Mouse (Mus musculus): ENCODE measurements around the gene Hat1. TPM values are rescaled to one million over a fixed set of nuclear protein-coding genes. Genes with fewer than 3 reads are reported as not detected.

Hat1 gene
- polyA plus RNA-seq, 1 experiment = 83.0 TPM

DNA sequence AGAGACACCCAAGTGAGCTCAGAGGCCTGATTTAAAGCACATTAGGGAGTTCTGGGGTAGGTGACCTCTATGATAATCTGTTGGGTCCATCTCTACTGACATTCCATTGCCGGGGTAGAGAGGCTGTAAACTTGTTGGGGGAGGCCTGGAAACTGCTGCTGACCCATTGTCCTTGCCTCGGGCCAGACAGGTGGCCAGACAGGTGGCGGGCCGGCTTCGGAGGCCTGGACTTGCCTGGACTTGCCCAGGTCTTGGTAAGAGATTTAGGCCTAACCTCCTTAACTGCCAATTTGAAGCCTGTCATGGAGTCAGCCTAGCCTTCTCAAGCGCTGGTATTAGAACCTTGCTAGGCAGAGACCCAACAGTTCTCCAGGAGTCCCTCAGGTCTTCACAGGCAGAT, 992 bp upstream of the Hat1 start:
- H3K27ac ChIP-seq (ENCODE audit: control insufficient read depth, insufficient read depth, low read depth, low read length, poor library complexity) = no peak overlapping the region
- WGBS = 87% methylated on average over 6 of the region's 6 CpGs

DNA sequence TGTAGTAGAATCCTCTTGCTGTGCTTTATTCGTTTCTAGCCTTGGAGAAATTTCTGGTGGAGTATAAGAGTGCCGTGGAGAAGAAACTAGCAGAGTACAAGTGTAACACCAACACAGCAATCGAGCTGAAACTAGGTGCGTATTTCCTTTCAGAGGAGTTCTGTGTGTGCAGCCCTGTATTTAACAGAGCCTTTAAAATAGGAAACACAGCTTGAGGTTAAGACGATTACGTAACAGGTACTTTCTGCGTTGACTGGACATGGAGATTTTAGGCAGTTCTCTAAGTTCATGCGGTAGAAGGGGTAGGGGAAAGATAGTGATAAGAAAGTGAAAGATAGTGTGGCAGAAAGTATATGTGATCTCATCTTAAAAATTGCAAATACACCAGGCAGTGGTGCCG, 1.1 kb downstream of the Hat1 start:
- no peak for TF ChIP-seq POLR2A (IDR thresholded peaks at IDR 0.05; ENCODE audit: borderline replicate concordance, control insufficient read depth, low read depth, low read length)
- no peak for TF ChIP-seq CTCF (IDR thresholded peaks at IDR 0.05; ENCODE audit: control insufficient read depth, insufficient read depth, low read length)
- peak overlapping the region; percentile 49; the same call in 1 of the 2 replicates for H3K27ac ChIP-seq (ENCODE audit: control insufficient read depth, insufficient read depth, low read depth, low read length, poor library complexity)
- H3K4me1 ChIP-seq (ENCODE audit: control insufficient read depth, insufficient read depth, low read length) = no peaks in the 10 kb centered on the region; the same call in 1 of the 2 replicates
- H3K4me3 ChIP-seq (replicated peaks; ENCODE audit: control insufficient read depth, low read depth, low read length) = peak overlapping the region; percentile 78
- WGBS = 4% methylated on average over 9 of the region's 9 CpGs

More for the DNA sequence above, 992 bp upstream of the Hat1 start:
- Histone ChIP-seq H3K4me1 (ENCODE audit: control insufficient read depth, insufficient read depth, low read length) (no peaks in the 10 kb centered on the region; the same call in 1 of the 2 replicates), H3K4me3 (replicated peaks; ENCODE audit: control insufficient read depth, low read depth, low read length) (no peak overlapping the region)
- TF ChIP-seq CTCF (IDR thresholded peaks at IDR 0.05; ENCODE audit: control insufficient read depth, insufficient read depth, low read length) = no peak
- no peak for TF ChIP-seq POLR2A (IDR thresholded peaks at IDR 0.05; ENCODE audit: borderline replicate concordance, control insufficient read depth, low read depth, low read length)

DNA sequence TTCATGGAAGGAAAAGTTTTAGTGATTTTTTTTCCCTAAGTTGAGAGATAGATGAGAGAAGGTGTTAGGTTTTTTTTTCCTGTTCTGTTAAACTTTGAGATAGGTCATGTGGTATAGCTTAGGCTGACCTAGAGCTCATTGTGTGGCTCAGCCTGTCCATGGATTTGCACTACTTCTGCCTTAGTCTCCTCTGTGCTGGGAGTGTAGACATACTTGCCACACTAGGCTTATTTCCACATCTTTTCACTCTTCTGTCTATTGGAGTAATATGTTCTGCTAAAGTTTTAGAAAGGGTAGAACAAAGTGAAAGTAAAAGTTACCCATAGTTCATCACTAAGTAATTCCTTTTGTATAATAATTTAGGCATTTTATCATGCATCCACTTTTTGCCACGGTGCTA, 16.9 kb downstream of the Hat1 start:
- TF ChIP-seq CTCF (IDR thresholded peaks at IDR 0.05; ENCODE audit: control insufficient read depth, insufficient read depth, low read length) = no peak
- TF ChIP-seq POLR2A (IDR thresholded peaks at IDR 0.05; ENCODE audit: borderline replicate concordance, control insufficient read depth, low read depth, low read length) = no peak
- no peak overlapping the region for H3K27ac ChIP-seq (ENCODE audit: control insufficient read depth, insufficient read depth, low read depth, low read length, poor library complexity)
- WGBS = 46% methylated on average over 1 of the region's 1 CpGs
- no peaks in the 10 kb centered on the region for H3K4me1 ChIP-seq (ENCODE audit: control insufficient read depth, insufficient read depth, low read length)
- no peak overlapping the region for H3K4me3 ChIP-seq (replicated peaks; ENCODE audit: control insufficient read depth, low read depth, low read length)

DNA sequence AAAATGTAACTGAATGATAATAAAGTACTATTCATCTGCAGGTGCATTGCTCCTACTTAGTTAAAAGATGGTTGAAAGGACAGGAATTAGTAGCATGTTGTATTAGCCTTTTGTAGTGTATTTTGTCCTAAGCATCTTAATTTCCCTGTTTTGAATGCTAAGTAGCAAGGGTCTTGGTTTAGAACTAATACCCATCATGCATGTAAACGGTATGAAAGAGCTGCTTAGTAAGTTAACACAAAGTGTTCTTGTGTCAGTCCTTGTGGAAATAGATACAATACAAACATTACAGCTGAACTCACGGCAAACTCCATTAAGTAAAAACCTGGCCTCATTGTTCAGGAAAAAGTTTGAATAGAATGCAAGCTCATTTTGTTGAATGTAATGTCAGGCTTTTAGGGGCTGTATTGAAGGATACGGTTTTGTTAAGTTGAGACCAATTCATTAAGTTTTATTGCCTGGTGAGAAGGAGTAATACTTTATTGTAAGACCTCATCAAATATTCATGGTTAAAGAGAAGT, 30.1 kb downstream of the Hat1 start:
- TF ChIP-seq POLR2A (IDR thresholded peaks at IDR 0.05; ENCODE audit: borderline replicate concordance, control insufficient read depth, low read depth, low read length) (no peak), CTCF (IDR thresholded peaks at IDR 0.05; ENCODE audit: control insufficient read depth, insufficient read depth, low read length) (no peak)
- H3K4me1 ChIP-seq (ENCODE audit: control insufficient read depth, insufficient read depth, low read length) = no peaks in the 10 kb centered on the region
- no peak overlapping the region for H3K4me3 ChIP-seq (replicated peaks; ENCODE audit: control insufficient read depth, low read depth, low read length)
- no peak overlapping the region for H3K27ac ChIP-seq (ENCODE audit: control insufficient read depth, insufficient read depth, low read depth, low read length, poor library complexity)
- whole genome bisulfite sequencing = 94% methylated on average over 3 of the region's 3 CpGs

DNA sequence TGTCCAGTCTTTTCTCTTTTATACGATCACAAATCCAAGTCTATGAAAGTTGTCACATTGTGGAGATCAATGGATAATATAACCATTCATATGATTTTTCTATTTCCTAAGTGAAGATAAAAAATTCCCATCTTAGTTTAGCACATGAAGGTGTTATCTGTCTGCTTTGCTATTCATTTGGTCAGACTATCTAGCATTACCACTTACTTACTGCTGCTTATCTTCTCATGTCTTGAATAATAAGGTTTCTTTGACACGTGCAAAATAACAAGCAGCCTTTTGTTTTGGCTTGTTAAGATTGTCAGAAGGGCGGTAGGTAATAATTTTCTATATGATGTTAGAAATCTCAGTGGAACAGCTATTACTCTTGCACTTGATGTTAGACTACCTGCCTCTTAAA, 30.6 kb downstream of the Hat1 start:
- 68% methylated on average over 3 of the region's 3 CpGs for WGBS
- TF ChIP-seq CTCF (IDR thresholded peaks at IDR 0.05; ENCODE audit: control insufficient read depth, insufficient read depth, low read length) (no peak), POLR2A (IDR thresholded peaks at IDR 0.05; ENCODE audit: borderline replicate concordance, control insufficient read depth, low read depth, low read length) (no peak)
- no peak overlapping the region for H3K4me3 ChIP-seq (replicated peaks; ENCODE audit: control insufficient read depth, low read depth, low read length)
- no peaks in the 10 kb centered on the region for H3K4me1 ChIP-seq (ENCODE audit: control insufficient read depth, insufficient read depth, low read length)
- no peak overlapping the region for H3K27ac ChIP-seq (ENCODE audit: control insufficient read depth, insufficient read depth, low read depth, low read length, poor library complexity)

DNA sequence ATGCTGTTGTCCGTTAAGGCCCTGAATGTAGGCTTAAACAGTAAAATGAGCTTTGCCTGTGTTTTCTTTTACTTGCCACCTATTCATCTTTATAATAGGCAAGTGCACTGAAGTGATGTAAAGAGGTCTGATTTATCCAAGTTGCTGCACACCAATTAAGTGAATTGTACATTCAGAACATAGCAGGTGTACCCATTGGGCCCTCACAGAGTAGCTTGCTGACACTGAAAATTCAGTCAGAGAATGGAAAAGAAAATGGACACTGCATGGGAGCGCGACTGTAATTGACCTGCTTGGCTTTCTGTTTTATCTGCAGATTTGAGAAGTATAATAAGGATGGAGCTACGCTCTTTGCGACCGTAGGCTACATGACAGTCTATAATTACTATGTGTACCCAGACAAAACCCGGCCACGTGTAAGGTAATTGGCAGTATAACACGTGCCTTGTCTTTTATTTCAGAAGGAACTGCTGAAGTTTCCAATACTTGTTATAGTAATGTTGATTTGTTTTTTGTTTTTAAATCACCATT, 32.2 kb downstream of the Hat1 start:
- WGBS = 92% methylated on average over 9 of the region's 9 CpGs
- no peaks in the 10 kb centered on the region for H3K4me1 ChIP-seq (ENCODE audit: control insufficient read depth, insufficient read depth, low read length)
- H3K27ac ChIP-seq (ENCODE audit: control insufficient read depth, insufficient read depth, low read depth, low read length, poor library complexity) = no peak overlapping the region
- no peak for TF ChIP-seq CTCF (IDR thresholded peaks at IDR 0.05; ENCODE audit: control insufficient read depth, insufficient read depth, low read length)
- TF ChIP-seq POLR2A (IDR thresholded peaks at IDR 0.05; ENCODE audit: borderline replicate concordance, control insufficient read depth, low read depth, low read length) = no peak
- H3K4me3 ChIP-seq (replicated peaks; ENCODE audit: control insufficient read depth, low read depth, low read length) = no peak overlapping the region

DNA sequence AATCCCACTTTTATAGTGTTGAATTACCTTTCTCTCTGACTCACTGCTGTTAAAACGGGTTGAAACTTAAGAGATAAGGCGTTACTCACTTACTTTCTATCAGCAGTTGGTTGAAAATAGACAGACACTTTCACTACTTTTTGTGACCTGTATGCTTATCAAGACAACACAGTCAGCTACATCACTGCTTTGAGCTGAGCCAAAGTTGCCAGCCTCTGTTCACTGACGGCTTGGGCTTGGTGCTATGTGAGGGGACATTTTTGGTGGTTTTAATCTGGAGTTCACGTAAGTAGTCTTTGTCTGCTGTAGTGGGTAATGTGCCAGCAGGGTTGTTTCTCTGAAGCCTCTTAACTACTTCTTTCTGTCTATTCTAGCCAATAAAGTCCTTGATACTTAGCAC, 35.8 kb downstream of the Hat1 start:
- WGBS = 67% methylated on average over 4 of the region's 4 CpGs
- Histone ChIP-seq H3K4me3 (replicated peaks; ENCODE audit: control insufficient read depth, low read depth, low read length) (no peak overlapping the region), H3K4me1 (ENCODE audit: control insufficient read depth, insufficient read depth, low read length) (no peaks in the 10 kb centered on the region), H3K27ac (ENCODE audit: control insufficient read depth, insufficient read depth, low read depth, low read length, poor library complexity) (no peak overlapping the region)
- no peak for TF ChIP-seq CTCF (IDR thresholded peaks at IDR 0.05; ENCODE audit: control insufficient read depth, insufficient read depth, low read length)
- TF ChIP-seq POLR2A (IDR thresholded peaks at IDR 0.05; ENCODE audit: borderline replicate concordance, control insufficient read depth, low read depth, low read length) = no peak

DNA sequence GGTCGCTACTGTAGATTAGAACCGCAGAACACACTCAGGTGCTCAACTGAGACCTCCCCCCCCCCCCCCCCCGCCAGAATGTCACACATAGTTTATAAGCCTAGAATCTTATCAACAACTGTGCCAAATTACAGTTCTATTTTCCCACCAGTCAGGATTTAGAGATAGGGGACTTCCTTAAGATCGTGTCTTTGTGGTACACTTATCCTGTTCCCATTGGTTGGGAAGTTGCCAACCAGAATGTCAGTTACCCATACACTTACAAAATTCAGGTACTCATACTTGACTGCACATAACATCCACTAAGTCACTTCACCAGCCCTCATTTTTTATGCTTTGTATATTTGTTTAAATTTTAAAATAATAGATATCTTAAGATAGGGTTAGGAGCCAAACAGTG, 46.7 kb downstream of the Hat1 start:
- WGBS = 63% methylated on average over 4 of the region's 4 CpGs
- Histone ChIP-seq H3K27ac (ENCODE audit: control insufficient read depth, insufficient read depth, low read depth, low read length, poor library complexity) (no peak overlapping the region), H3K4me1 (ENCODE audit: control insufficient read depth, insufficient read depth, low read length) (no peaks in the 10 kb centered on the region), H3K4me3 (replicated peaks; ENCODE audit: control insufficient read depth, low read depth, low read length) (no peak overlapping the region)
- no peak for TF ChIP-seq CTCF (IDR thresholded peaks at IDR 0.05; ENCODE audit: control insufficient read depth, insufficient read depth, low read length)
- TF ChIP-seq POLR2A (IDR thresholded peaks at IDR 0.05; ENCODE audit: borderline replicate concordance, control insufficient read depth, low read depth, low read length) = no peak

DNA sequence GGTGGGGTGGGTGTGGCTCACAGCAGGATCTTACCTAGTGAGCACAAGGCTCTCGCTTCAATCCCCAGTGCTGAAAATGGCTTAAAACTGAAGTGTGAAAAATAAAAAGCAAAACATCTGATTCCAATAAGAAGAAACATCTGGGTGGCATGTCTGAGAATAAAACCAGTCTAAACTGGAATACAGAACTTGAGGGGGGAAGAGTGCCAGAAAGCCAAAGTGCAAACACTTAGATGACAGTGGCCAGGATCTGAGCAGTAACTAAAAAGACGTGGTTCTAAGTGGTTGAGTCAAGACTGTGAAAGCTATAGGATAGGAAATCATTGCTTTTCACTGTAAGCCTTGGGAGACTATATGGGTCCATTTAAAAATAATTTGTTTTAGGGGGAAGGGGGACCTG, 54.6 kb downstream of the Hat1 start:
- 63% methylated on average over 2 of the region's 2 CpGs for WGBS
- TF ChIP-seq CTCF (IDR thresholded peaks at IDR 0.05; ENCODE audit: control insufficient read depth, insufficient read depth, low read length) = no peak
- no peak for TF ChIP-seq POLR2A (IDR thresholded peaks at IDR 0.05; ENCODE audit: borderline replicate concordance, control insufficient read depth, low read depth, low read length)
- Histone ChIP-seq H3K27ac (ENCODE audit: control insufficient read depth, insufficient read depth, low read depth, low read length, poor library complexity) (no peak overlapping the region), H3K4me3 (replicated peaks; ENCODE audit: control insufficient read depth, low read depth, low read length) (no peak overlapping the region), H3K4me1 (ENCODE audit: control insufficient read depth, insufficient read depth, low read length) (no peaks in the 10 kb centered on the region)
